Mouse (Mus musculus) stomach, adult 2 months (tissue): ENCODE results near the gene Ntpcr. TPM values are rescaled to one million over a fixed set of nuclear protein-coding genes. Genes with fewer than 3 reads are reported as not detected.

ENCODE experiments used
- polyA plus RNA-seq: library from polyadenylated mRNA; depleted of rRNA; stranded (reverse); fragments of >200 nt; gene quantifications from 2 replicates; pipeline ENCODE4 v1.2.3, GENCODE M21; 2012; rRNA removed

Gene Ntpcr
- 10.7 and 17.9 TPM in 2 replicates for polyA plus RNA-seq

DNA sequence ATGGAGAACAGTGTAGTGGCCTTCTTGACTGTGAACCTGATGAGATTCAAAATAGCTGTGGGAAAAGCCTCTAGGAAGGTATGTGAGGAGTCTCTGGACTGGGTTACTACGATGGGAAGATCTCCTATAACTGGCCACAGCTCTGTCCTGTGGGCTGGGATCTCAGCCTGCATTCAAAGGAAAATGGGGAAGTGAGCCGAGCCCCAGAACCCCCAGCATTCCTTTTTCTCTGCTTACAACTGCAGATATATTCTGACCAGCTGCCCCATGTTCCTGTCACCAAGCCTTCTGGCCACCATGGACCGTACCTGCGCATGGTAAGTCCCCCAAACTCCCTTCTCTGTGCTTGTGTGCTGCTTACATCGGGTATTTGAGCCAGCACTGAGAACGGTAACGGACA lies at the start of gene Ntpcr:
TSS of gene Ntpcr (plus strand) at position 218 of the 400 bp plus-strand sequence.

Other genes starting within 250 kb of the Ntpcr start
- gene Sipa1l2, start 160.2 kb upstream of the Ntpcr start, polyA plus RNA-seq = 6.0 and 6.5 TPM in 2 replicates
- 0.73 and 0.77 TPM in 2 replicates for gene Map10, start 60.1 kb upstream of the Ntpcr start, polyA plus RNA-seq
- 0.08 and 0.32 TPM in 2 replicates for gene Pcnx2, start 168.4 kb downstream of the Ntpcr start, polyA plus RNA-seq
- gene Map3k21, start 180.5 kb downstream of the Ntpcr start, polyA plus RNA-seq = 5.0 and 5.3 TPM in 2 replicates